Mouse (Mus musculus) liver, postnatal 0 days (tissue): Measurements from ENCODE around the gene Dlgap5. TPM values are rescaled to one million over a fixed set of nuclear protein-coding genes. Genes with fewer than 3 reads are reported as not detected.

ENCODE experiments used
- ATAC-seq: fragments of 200-750 bp; cut with Nextera tagmentation; 2 replicates; pipeline ENCODE4 v1.8.0; 2017; ENCODE audit warnings: mild to moderate bottlenecking, moderate library complexity
- DNase-seq: peaks from one replicate; pipeline ENCODE4 v3.0.0-alpha.2; 2016
- H3K27ac ChIP-seq: fragments of 300-500 bp; sonication (generic); 2 replicates; pipeline ENCODE4 v1.5.1; 2014; ENCODE audit warnings: antibody characterized with exemption, moderate library complexity, mild to moderate bottlenecking, low read depth
- H3K27me3 ChIP-seq: fragments of 300-500 bp; sonication (generic); 2 replicates; pipeline ENCODE4 v1.6.1; 2014; ENCODE audit warnings: low read length, control low read depth, mixed read lengths; ENCODE audit not compliant: insufficient read depth
- H3K36me3 ChIP-seq: fragments of 300-500 bp; sonication (generic); replicated peaks from 2 replicates; pipeline ENCODE4 v1.6.1; 2014; ENCODE audit warnings: mild to moderate bottlenecking, control low read depth, low read length, moderate library complexity, mixed read lengths; ENCODE audit not compliant: insufficient read depth
- H3K4me1 ChIP-seq: fragments of 300-500 bp; sonication (generic); 2 replicates; pipeline ENCODE4 v1.6.1; 2014; ENCODE audit warnings: antibody characterized with exemption, mild to moderate bottlenecking, control low read depth; ENCODE audit not compliant: insufficient read depth
- H3K4me2 ChIP-seq: fragments of 300-500 bp; sonication (generic); 2 replicates; pipeline ENCODE4 v1.6.1; 2014; ENCODE audit warnings: low read depth, mild to moderate bottlenecking, low read length, moderate library complexity, mixed read lengths
- H3K4me3 ChIP-seq: fragments of 300-500 bp; sonication (generic); 2 replicates; pipeline ENCODE4 v1.5.1; 2014; ENCODE audit warnings: low read depth, low read length
- H3K9ac ChIP-seq: fragments of 300-500 bp; sonication (generic); replicated peaks from 2 replicates; pipeline ENCODE4 v1.6.1; 2014; ENCODE audit warnings: mild to moderate bottlenecking, moderate library complexity
- H3K9me3 ChIP-seq: fragments of 300-500 bp; sonication (generic); 2 replicates; pipeline ENCODE4 v1.6.1; 2016; ENCODE audit warnings: mild to moderate bottlenecking, control low read depth, low read length, mixed read lengths
- CTCF ChIP-seq: sonication (generic); IDR thresholded peaks from 2 replicates; pipeline ENCODE4 v1.5.1; 2016; ENCODE audit warnings: antibody characterized with exemption, low read depth
- EP300 ChIP-seq: IDR thresholded peaks from 2 replicates; pipeline ENCODE4 v1.6.1; 2016; ENCODE audit warnings: antibody characterized with exemption, low read depth, mild to moderate bottlenecking
- WGBS: fragments of 180-500 bp; shearing (Covaris S2); extraction: QIAGEN DNeasy Blood & Tissue Kit; methylation state at CpG from one replicate; pipeline ENCODE4 v1.1.7; 2014; ENCODE audit not compliant: insufficient replicate concordance; 5-methylcytosine and 5-hydroxymethylcytosine counted together
- polyA plus RNA-seq: library from polyadenylated mRNA; unstranded; fragments of >200 nt; fragmentation: Nextera tagmentation; extraction: Ambion mirVana; gene quantifications from 2 replicates; pipeline ENCODE4 v1.2.1, GENCODE M21; 2015

Gene Dlgap5
- polyA plus RNA-seq, 1 experiment from 2014 or later, result 16.9 TPM

GRCm38 (mm10) chr14:47393354-47394094 is 24.7 kb downstream of the Dlgap5 start:
- 86% methylated on average over 10 of the region's 10 CpGs for WGBS
- no peak overlapping the region for H3K4me2 ChIP-seq
- peak overlapping the region; percentile 29; the same call in 1 of the 2 replicates for H3K27ac ChIP-seq
- H3K27me3 ChIP-seq, result no peaks in the 10 kb centered on the region
- H3K36me3 ChIP-seq, result peaks cover 82% of the 10 kb centered on the region
- TF ChIP-seq EP300 (no peak), CTCF (no peak)
- H3K9ac ChIP-seq, result no peak overlapping the region
- no peak for ATAC-seq
- DNase-seq, result no peak
- no peaks in the 10 kb centered on the region for H3K4me1 ChIP-seq
- H3K9me3 ChIP-seq, result no peaks in the 10 kb centered on the region
- H3K4me3 ChIP-seq, result no peak overlapping the region

GRCm38 (mm10) chr14:47386125-47386524 is 32.1 kb downstream of the Dlgap5 start:
- DNase-seq (no peak), ATAC-seq (no peak; the same call in 1 of the 2 replicates)
- Histone ChIP-seq H3K27me3 (no peaks in the 10 kb centered on the region), H3K36me3 (peaks cover 55% of the 10 kb centered on the region), H3K4me3 (no peak overlapping the region), H3K4me1 (no peaks in the 10 kb centered on the region), H3K9ac (no peak overlapping the region), H3K9me3 (no peaks in the 10 kb centered on the region), H3K27ac (no peak overlapping the region), H3K4me2 (no peak overlapping the region)
- 63% methylated on average over 11 of the region's 11 CpGs for WGBS
- TF ChIP-seq CTCF, result no peak
- no peak for TF ChIP-seq EP300

- H3K4me2 ChIP-seq, result no peak overlapping the region
- H3K27ac ChIP-seq, result no peak overlapping the region
- no peaks in the 10 kb centered on the region for H3K4me1 ChIP-seq
- no peaks in the 10 kb centered on the region for H3K27me3 ChIP-seq
- no peak for ATAC-seq
- H3K9ac ChIP-seq, result no peak overlapping the region
- 91% methylated on average over 10 of the region's 10 CpGs for WGBS
- no peaks in the 10 kb centered on the region for H3K9me3 ChIP-seq
- H3K4me3 ChIP-seq, result no peak overlapping the region
- DNase-seq, result no peak
- TF ChIP-seq CTCF, result no peak
- TF ChIP-seq EP300, result no peak
- peaks cover 41% of the 10 kb centered on the region for H3K36me3 ChIP-seq
Observed at GRCm38 (mm10) chr14:47384653-47385052, 33.6 kb downstream of the Dlgap5 start.

- H3K9ac ChIP-seq, result no peak overlapping the region
- DNase-seq (no peak), ATAC-seq (no peak)
- H3K27ac ChIP-seq, result no peak overlapping the region
- 85% methylated on average over 7 of the region's 7 CpGs for WGBS
- no peaks in the 10 kb centered on the region for H3K4me1 ChIP-seq
- TF ChIP-seq CTCF, result no peak
- TF ChIP-seq EP300, result no peak
- H3K9me3 ChIP-seq, result no peaks in the 10 kb centered on the region
- H3K36me3 ChIP-seq, result peaks cover 35% of the 10 kb centered on the region
- no peak overlapping the region for H3K4me2 ChIP-seq
- no peak overlapping the region for H3K4me3 ChIP-seq
- H3K27me3 ChIP-seq, result no peaks in the 10 kb centered on the region
Observed at GRCm38 (mm10) chr14:47383911-47384310, 34.3 kb downstream of the Dlgap5 start.

GRCm38 (mm10) chr14:47378336-47378735 is 39.9 kb downstream of the Dlgap5 start:
- H3K4me3 ChIP-seq, result no peak overlapping the region
- H3K4me2 ChIP-seq, result no peak overlapping the region
- no peaks in the 10 kb centered on the region for H3K9me3 ChIP-seq
- no peak overlapping the region for H3K9ac ChIP-seq
- no peak for TF ChIP-seq EP300
- TF ChIP-seq CTCF, result no peak
- no peak for DNase-seq
- H3K27me3 ChIP-seq, result peaks cover 12% of the 10 kb centered on the region
- no peak overlapping the region for H3K27ac ChIP-seq
- H3K4me1 ChIP-seq, result peaks cover 11% of the 10 kb centered on the region
- ATAC-seq, result no peak
- H3K36me3 ChIP-seq, result 0 out of 2 replicates have a peak, but pooled peaks cover 2% of the 10 kb centered on the region
- 72% methylated on average over 7 of the region's 7 CpGs for WGBS

GRCm38 (mm10) chr14:47376526-47376925 is 41.7 kb downstream of the Dlgap5 start:
- no peak overlapping the region for H3K27ac ChIP-seq
- no peak overlapping the region for H3K4me2 ChIP-seq
- ATAC-seq, result no peak
- WGBS, result 60% methylated on average over 2 of the region's 2 CpGs
- H3K4me1 ChIP-seq, result peaks cover 12% of the 10 kb centered on the region
- H3K27me3 ChIP-seq, result peaks cover 17% of the 10 kb centered on the region
- TF ChIP-seq CTCF (no peak), EP300 (no peak)
- H3K9ac ChIP-seq, result no peak overlapping the region
- H3K9me3 ChIP-seq, result no peaks in the 10 kb centered on the region
- H3K4me3 ChIP-seq, result no peak overlapping the region
- DNase-seq, result no peak
- 0 out of 2 replicates have a peak, but pooled peaks cover 2% of the 10 kb centered on the region for H3K36me3 ChIP-seq
